Mouse (Mus musculus): ENCODE data around the gene Apon. TPM values are rescaled to one million over a fixed set of nuclear protein-coding genes. Genes with fewer than 3 reads are reported as not detected.
"Not testable (repeated sequence)": the region's sequence is repeated elsewhere in the genome, so short reads cannot be mapped to it uniquely, and the experiment has no call there.

Apon gene
- total RNA-seq, 2 experiments from 2014 or later = 0.36 to 1.2 TPM

DNA sequence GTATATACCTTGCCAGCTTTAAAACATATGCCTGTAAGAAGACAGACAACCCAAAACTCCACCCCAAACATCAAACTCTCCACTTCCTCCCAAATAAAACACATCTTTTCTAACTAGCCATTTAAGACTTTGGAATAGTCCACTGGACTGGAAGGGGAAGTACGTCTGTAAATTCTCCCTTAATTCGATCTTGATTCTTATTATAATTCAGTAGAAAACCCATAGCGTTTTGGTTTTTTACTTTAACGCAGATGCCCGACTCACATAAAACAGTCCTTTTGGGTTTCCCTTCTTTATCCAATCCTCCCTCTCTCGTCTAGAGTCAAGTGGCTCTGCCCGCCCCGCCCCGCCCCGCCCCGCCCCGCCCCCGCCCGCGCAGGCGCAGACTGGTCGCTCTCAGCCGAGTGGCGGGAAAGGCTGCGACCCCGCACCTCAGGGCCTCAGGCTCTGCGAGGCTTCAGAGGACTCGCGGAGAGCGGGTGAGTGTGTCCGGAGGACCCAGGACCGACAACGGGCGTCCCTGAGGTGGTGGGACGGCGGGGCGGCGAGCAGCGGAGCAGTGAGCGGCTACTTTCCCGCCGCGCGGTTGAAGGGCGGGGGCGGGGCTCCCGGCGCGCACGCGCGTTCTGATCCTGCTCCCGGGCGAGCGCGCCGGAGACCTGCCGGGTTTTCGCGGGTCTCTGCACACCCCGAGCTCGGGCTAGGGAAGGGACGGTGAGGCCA lies 22.0 kb upstream of the Apon start, which contains the start of gene Timeless:
Gene Timeless (plus strand): TSS at position 369 of the 723 bp plus-strand sequence.
- ATAC-seq (ENCODE audit: poor library complexity, severe bottlenecking) = peak; percentile 67

DNA sequence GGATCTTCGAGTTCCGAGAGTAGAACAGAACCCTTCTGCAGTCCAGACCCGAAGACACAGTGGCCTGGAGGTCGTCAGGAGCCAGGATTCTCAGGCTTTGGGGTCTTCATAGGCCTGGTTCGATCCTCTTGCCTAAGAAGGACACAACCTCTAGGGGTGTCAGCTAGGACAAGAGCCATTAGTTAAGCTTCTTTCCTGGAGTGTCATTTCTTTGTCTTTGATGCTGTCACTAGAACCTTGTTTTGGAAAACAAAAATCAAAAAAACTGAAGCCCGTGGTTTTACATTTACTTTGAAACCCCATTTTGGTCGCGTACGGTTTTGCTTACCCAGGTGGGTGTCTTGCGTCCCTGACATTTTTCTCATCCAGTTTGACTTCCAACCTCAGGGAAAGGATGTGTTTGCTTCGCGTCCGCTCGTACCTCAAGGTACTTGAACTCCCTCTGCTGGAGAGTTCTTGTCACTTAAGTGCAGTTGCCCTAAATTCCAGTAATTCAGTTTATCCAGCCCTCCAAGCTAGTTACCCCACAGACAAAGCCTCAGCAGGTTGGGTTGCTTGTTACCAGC lies 21.4 kb upstream of the Apon start:
- peak; percentile 61 for ATAC-seq (ENCODE audit: poor library complexity, severe bottlenecking)

DNA sequence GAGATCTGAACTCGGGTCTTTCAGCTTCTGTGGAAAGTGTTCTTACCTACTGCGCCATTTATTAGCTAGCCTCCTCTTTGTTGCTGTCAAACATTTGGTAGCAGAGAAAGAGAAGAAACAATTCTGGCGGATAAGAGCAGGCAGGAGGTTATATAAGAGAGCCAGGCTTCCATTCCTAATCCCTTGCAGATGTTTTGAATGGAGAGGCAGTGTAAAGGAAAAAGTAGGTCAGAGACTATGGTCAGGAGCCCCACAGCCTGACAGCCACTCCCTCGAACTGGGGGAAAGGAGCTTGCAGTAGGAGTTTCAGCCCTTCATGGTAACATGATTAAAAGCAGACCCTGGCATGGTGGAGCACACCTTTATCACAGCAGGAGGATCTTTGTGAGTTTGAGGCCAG lies 17.6 kb upstream of the Apon start:
- ATAC-seq (ENCODE audit: poor library complexity, severe bottlenecking) = no peak

DNA sequence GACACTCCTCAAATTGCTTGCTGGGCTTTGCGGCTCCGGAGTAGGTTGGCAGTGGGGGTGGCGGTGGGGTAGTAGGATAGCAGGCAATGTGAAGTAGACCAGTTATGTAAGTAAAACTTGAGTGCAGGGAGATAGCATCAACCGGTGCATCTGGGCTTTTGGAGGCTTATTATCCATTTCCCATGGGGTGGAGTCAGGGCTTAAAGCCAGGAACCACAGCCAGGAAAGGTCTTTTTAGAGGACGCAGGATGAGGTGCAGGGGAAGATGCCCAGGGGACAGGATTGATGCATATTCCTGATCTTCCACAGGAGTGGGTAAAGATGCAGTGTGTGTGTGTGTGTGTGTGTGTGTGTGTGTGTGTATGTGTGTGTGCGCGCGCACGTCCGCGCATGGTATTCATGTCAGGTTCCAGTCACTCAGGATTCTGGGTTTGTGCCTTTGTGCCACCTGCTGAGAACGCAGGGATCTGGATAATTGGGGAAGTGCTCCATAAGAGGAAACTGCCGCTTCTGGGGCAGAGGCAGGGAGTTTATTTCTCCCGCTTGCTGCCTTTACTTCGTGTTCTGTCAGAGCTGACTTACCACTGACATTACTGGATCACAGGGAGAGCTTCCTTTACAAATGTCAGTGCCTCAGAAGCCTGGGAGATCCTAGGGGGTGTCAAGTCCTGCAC lies 16.0 kb upstream of the Apon start:
- ATAC-seq (ENCODE audit: poor library complexity, severe bottlenecking) = peak; percentile 61

DNA sequence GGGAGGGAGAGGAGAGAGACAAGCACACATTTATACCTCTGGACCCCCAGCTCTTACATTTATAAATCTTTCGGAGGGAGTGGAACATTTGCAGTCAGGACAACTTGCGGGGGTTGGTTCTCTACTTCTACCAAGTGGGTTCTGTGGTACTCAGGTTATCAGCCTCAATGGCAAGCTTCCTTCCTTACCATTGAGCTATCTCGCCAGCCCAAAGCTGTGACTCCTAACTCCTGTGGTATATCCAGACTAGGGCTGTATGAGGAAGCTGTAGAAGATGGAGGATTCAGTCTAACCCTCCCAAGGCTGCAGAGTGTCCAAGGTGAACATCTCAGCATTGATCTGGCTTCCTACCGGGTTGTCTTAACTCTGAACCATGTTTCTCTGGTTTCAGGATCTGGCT lies 14.8 kb upstream of the Apon start:
- ATAC-seq (ENCODE audit: poor library complexity, severe bottlenecking) = no peak

DNA sequence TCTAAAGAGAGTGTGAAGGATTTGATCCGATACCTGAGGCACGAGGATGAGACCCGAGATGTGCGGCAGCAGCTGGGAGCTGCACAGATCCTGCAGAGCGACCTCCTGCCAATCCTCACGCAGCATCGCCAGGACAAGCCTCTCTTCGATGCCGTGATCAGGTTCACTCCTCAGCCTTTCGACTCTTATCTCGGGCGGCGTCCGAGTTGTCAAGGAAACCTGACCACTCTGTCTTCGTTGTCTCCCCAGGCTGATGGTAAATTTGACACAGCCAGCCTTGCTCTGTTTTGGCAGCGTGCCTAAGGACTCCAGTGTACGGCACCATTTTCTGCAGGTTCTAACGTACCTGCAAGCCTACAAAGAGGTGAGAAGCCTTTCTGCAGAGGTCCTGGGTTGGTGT lies 13.8 kb upstream of the Apon start:
- ATAC-seq (ENCODE audit: poor library complexity, severe bottlenecking) = no peak

DNA sequence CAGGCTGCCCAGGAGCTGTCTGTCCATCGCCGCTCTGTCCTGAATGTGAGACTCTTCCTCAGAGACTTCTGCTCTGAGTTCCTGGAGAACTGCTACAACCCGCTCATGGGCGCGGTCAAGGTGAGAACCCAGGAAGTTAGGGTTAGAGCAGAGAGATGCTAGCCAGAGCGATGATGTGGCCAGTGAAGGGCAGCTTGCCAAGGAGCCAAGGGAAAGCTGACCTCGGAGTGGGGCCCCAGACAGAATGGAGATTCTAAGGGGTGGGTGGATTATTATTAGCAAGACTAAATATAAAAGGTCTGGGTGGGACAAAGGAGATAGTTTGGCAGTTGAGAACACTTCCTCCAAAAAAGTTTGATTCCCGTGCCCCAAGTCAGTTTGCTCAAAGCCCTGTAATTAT lies 10.6 kb upstream of the Apon start:
- ATAC-seq (ENCODE audit: poor library complexity, severe bottlenecking) = no peak

DNA sequence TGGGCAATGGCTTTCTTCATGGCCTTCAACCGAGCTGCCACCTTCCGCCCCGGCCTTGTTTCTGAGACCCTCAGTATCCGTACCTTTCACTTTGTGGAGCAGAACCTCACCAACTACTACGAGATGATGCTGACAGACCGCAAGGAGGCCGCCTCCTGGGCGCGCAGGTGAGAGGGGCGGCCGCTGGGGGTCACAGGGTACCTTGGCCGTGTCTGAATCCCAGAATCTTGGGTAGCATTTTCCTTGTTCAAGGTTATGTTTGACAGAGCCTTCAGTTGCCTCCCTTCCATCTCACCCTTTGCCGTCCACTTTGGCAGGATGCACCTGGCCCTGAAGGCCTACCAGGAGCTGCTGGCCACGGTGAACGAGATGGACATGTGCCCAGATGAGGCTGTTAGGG lies 9.8 kb upstream of the Apon start:
- no peak for ATAC-seq (ENCODE audit: poor library complexity, severe bottlenecking)

DNA sequence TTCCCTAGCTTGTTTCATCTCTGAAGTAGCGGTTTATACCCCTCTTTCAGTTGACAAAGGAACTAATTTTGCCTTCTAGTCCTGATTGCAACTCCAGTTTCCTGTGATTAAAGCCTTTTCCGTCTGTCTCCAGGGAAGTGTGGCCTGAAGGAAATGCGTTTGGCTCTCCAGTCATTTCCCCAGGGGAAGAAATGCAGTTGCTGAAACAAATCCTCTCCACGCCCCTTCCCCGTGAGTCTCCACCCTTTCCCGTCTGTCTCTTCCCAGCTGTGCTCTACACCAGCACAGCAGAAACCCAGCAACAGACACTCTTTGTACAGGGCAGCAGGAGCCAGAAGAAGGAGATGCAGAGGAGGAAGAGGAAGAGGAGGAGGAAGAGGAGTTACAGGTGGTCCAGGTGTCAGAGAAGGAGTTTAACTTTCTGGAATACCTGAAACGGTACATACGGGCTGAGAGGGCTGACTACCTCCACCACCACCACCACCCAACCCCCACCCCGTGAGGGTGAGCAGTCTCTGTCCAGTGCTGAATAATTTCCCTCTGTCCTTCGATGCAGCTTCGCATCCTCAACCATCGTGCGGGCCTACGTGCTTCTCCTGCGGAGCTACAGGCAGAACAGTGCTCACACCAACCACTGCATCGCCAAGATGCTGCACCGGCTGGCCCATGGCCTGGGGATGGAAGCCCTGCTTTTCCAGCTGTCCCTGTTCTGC lies 6.7 kb upstream of the Apon start:
- no peak for ATAC-seq (ENCODE audit: poor library complexity, severe bottlenecking)

DNA sequence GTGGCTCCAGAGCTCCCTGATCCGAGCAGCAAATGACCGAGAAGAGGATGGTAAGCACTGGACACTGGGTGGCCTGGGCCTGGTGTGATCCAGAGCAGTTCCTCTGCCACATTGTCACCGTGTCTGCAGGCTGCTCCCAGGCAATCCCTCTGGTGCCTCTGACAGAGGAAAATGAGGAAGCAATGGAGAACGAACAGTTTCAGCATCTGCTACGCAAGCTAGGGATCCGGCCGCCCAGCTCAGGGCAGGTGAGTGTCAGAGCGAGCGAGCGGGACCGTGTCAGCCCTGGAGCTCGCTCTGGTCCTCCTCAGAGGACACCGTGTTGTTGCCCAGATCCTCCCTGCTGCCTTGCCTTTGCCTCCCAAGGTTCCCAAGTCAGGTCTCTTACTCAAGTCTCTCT lies 3.3 kb upstream of the Apon start:
- ATAC-seq (ENCODE audit: poor library complexity, severe bottlenecking) = peak; percentile 18; the same call in 1 of the 2 replicates

DNA sequence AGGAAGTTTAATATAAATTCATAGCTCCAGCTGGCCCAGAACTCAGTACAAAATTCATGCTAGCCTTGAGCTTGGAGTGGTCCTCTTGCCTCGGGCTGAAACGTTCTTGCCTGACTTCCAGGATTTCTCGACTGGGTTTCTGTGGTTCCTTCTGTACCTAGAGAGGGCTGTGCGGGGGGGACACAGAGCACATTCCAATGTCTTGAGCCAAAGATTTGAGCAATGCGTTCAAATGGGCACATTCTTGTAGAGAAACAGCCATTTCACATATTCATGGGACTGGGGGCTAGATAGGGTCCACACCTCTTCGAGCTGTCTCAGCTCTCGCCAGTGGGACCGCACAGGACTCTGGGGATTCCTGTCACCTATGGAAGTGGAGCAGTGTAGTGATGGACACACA lies 2.0 kb downstream of the Apon start:
- no peak for ATAC-seq (ENCODE audit: poor library complexity, severe bottlenecking)

DNA sequence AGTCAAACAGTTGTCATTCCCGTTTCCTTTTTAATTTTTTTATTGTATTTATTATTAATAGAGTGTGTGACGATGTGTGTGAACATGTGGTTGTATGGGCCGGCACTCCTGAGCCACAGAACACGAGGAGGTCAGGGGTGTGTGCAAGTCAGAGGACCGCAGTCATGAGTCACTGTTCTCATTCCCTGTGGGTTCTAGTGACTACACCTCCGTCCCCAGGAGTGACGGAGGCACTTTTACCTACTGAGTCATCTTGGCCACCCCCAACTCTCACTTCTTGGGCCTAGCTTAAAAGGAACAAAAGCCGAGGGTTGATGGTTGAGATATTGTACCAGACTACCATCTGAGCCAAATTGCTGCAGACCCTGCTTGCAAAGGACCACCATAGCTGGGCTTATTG lies 2.4 kb downstream of the Apon start:
- ATAC-seq (ENCODE audit: poor library complexity, severe bottlenecking) = no peak

DNA sequence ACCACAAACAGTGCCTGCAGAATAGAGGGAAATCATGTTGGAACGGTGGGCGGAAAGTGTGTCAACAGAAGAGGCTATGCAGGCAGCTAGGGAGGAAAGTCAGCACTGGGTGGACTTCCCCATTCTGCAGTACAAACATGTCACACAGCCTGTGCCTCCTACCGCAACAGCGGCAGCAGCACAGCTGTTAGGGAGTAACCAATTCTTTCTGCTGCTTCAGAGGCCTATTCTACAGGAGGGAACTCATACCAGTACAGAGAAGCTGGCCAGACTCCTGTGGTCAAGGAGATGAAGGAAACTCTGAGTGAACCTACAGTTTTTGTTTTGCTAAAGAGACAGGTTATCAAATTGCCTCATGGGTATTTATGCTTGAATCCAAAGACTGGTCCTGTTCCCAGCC lies 5.1 kb downstream of the Apon start:
- ATAC-seq (ENCODE audit: poor library complexity, severe bottlenecking) = peak; percentile 99

DNA sequence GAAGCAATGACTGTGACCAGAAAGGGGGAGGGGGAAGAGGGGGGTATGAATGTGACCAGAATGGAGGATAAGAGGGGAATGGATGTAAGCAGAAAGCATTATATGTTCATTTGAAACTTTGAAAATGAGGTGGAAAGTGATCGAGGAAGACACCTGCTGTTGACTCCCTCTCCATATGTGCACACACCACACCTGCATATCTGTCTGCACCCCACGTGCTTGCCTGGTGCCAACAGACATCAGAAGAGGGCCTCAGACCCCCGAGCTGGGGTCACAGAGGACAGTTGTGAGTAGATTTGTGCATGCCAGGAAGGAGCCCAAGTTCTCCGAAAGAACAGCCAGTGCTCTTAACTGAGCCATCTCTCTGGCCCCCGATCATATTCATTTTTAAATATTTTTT lies 6.0 kb downstream of the Apon start:
- ATAC-seq (ENCODE audit: poor library complexity, severe bottlenecking) = no peak

DNA sequence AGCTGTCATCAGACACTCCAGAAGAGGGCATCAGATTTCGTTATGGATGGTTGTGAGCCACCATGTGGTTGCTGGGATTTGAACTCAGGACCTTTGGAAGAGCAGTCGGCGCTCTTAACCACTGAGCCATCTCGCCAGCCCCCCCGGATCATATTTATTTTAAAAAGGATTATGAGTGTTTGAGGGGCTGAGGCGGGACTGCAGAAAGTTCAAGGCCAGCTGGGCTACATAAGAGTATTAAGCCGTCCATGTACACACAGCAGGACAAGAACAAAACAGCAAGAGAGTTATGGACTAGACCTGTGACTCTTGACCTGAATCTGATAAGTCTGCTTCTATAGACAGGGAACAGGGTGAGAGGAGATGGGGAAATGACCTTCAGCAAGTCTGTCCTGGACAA lies 6.5 kb downstream of the Apon start:
- ATAC-seq (ENCODE audit: poor library complexity, severe bottlenecking) = not testable (repeated sequence)

DNA sequence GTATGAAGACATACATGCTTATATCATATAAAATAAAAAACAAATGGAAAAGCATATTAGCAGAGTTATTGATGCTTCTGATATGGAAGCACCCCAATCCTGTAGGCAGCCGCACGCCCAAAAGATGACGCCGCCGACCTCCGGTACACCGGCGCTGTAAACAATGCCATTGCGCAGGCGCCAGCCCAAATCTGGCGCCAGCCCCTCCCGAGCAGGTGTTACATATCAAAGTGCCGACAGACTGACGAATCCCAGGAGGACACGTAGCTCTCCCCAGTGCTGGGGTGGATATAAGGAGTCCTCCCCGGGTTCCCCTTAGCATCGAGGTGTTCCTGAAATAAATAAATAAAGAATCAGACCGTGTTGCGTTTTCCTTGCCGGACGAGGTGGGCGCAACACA lies 8.4 kb downstream of the Apon start:
- ATAC-seq (ENCODE audit: poor library complexity, severe bottlenecking) = no peak

DNA sequence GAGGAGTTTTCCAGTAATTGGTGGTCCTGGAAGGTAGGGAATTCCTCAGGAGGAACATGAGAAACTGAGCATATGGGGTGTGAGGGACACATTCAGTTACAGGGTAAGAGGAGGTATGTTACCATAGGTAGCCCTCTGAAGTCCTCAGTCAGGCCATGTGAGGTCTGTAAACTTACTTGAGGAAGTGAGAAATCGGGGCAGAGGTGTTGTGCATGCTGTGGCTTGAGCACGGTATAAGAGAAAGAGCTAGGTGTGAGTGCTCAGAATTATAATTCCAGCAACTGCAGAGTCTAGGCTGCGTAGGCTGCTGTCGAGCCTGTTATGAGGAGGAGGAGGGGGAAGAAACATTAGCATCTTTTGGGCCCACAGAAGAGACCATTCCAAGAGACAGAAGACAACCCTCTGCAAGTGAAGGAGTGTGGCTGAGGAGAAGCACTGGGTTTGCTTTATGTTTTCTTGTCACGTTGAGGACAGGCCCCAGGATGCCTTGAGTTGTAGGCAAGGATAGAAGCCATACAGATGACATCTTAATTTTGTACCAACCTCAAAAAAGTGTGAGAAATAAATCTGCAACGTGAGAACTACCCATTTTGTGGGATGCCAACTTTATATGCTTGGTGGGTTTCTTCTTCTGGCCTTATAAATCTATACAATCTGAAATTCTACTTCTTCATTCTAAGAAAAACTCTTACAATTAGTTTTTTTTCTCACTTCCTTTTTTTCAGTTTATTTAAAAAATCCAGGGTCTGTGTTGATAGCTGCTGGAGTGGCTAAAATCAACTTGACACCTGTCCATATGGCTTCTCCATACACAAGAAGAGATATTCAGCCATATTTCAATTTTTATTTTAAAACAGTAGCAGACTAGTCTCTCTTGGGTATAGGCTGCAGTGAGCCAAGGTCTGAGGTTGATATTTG lies 9.8 kb downstream of the Apon start:
- no peak for ATAC-seq (ENCODE audit: poor library complexity, severe bottlenecking)

DNA sequence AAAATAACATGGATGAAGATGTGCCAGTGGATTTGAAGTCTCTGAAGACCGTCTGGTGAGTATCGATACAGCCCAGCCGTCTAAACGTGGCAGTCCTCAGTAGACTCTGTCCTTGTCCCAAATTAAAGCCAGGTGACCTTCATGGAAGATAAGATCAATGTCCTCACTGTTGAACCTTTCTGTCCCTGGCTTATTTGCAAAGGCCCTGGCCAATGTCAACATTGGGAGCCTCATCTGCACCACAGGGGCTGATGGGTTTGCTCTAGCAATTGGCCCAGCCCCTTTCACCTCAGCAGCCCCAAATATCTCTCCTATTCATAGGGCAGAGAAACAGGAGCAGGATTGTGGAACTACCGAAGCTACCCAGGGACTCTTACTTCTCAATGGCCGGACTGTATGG lies 14.5 kb downstream of the Apon start, which contains the start of gene Apof:
Gene Apof (plus strand): TSS at position 301 of the 400 bp plus-strand sequence.
- ATAC-seq (ENCODE audit: poor library complexity, severe bottlenecking) = no peak

DNA sequence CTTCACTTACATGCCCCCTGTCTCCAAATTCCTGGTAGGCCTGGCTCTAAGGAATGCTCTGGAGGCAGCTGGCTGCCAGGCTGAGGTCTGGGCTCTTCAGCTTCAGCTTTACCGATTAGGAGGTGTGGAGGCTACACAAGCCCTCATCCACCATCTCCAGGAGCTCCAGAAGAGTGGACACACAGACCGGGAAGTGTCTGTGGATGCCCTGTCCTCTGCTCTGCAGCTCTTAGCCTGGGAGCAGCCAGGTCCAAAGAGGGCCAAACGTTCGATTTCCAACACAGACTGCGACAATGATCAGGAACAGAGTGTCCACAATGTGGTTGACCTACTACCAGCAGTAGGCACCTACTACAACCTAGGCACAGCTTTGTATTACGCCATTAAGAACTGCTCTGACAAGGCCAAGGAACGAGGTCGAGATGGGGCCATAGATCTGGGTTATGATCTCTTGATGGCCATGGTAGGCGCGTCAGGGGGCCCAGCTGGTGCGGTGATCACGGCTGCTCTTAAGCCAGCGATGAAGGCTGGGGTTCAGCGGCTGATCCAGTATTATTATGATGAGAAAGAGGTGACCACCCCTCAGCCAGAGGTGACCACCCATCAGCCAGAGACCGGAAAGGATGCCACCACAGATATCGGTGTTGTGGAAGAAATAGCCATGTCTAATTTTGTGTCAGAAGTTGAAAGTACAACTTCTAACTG lies 15.5 kb downstream of the Apon start:
- no peak for ATAC-seq (ENCODE audit: poor library complexity, severe bottlenecking)

Measured in megakaryocyte, adult 5-6 weeks (primary cell).